Mouse (Mus musculus) limb, embryonic 14.5 days (tissue): ENCODE data around the gene Sost. TPM values are rescaled to one million over a fixed set of nuclear protein-coding genes. Genes with fewer than 3 reads are reported as not detected.

ENCODE experiments used
- ATAC-seq: fragments of 200-750 bp; cut with Nextera tagmentation; 2 replicates; pipeline ENCODE4 v1.8.0; 2017; ENCODE audit warnings: low read depth, moderate number of reproducible peaks, moderate TSS enrichment; ENCODE audit not compliant: low FRiP score
- DNase-seq: peaks from one replicate; pipeline ENCODE4 v3.0.0-alpha.2; 2015; ENCODE audit warnings: low spot score
- H3K27ac ChIP-seq: fragments of 300-500 bp; sonication (generic); replicated peaks from 2 replicates; pipeline ENCODE4 v1.5.1; 2014; ENCODE audit warnings: low read depth, mild to moderate bottlenecking, low read length, moderate library complexity, mixed read lengths
- H3K27me3 ChIP-seq: fragments of 300-500 bp; sonication (generic); 2 replicates; pipeline ENCODE4 v1.6.1; 2014; ENCODE audit warnings: low read length, mixed read lengths; ENCODE audit not compliant: control insufficient read depth, insufficient read depth
- H3K36me3 ChIP-seq: fragments of 300-500 bp; sonication (generic); 2 replicates; pipeline ENCODE4 v1.6.1; 2014; ENCODE audit warnings: mild to moderate bottlenecking, low read length, moderate library complexity, mixed read lengths; ENCODE audit not compliant: control insufficient read depth, insufficient read depth
- H3K4me1 ChIP-seq: fragments of 300-500 bp; sonication (generic); 2 replicates; pipeline ENCODE4 v1.6.1; 2014; ENCODE audit warnings: antibody characterized with exemption, low read length, mixed read lengths; ENCODE audit not compliant: control insufficient read depth, insufficient read depth
- H3K4me2 ChIP-seq: fragments of 300-500 bp; sonication (generic); replicated peaks from 2 replicates; pipeline ENCODE4 v1.6.1; 2014; ENCODE audit warnings: low read depth, mild to moderate bottlenecking, low read length, moderate library complexity; ENCODE audit not compliant: severe bottlenecking
- H3K4me3 ChIP-seq: fragments of 300-500 bp; sonication (generic); replicated peaks from 2 replicates; pipeline ENCODE4 v1.5.1; 2014; ENCODE audit warnings: low read length
- H3K9ac ChIP-seq: fragments of 300-500 bp; sonication (generic); 2 replicates; pipeline ENCODE4 v1.6.1; 2014; ENCODE audit warnings: mild to moderate bottlenecking, low read depth, low read length, moderate library complexity; ENCODE audit not compliant: severe bottlenecking
- H3K9me3 ChIP-seq: fragments of 300-500 bp; sonication (generic); 2 replicates; pipeline ENCODE4 v1.6.1; 2016; ENCODE audit warnings: low read length; ENCODE audit not compliant: control insufficient read depth
- POLR2A ChIP-seq: fragments of 200-500 bp; IDR thresholded peaks from 2 replicates; pipeline ENCODE4 v1.8.0; 2012; ENCODE audit warnings: inconsistent platforms, mild to moderate bottlenecking, moderate library complexity, borderline replicate concordance; ENCODE audit not compliant: insufficient read depth, insufficient read length; ENCODE audit errors: extremely low read depth
- WGBS: fragments of 180-500 bp; shearing (Covaris S2); extraction: QIAGEN DNeasy Blood & Tissue Kit; methylation state at CpG from one replicate; pipeline ENCODE4 v1.1.7; 2014; 5-methylcytosine and 5-hydroxymethylcytosine counted together
- polyA plus RNA-seq, 2 experiments: library from polyadenylated mRNA; depleted of rRNA in 1 of 2; stranded (reverse) in 1 of 2; unstranded in 1 of 2; fragments of >200 nt; fragmentation: Nextera tagmentation in 1 of 2; extraction: Ambion mirVana in 1 of 2; gene quantifications; 2 replicates each; pipeline versions ENCODE4 v1.2.1 to v1.2.3; 2012 to 2014

Sost gene
- polyA plus RNA-seq, 2 experiments = 0.88 TPM; not detected in 1

DNA sequence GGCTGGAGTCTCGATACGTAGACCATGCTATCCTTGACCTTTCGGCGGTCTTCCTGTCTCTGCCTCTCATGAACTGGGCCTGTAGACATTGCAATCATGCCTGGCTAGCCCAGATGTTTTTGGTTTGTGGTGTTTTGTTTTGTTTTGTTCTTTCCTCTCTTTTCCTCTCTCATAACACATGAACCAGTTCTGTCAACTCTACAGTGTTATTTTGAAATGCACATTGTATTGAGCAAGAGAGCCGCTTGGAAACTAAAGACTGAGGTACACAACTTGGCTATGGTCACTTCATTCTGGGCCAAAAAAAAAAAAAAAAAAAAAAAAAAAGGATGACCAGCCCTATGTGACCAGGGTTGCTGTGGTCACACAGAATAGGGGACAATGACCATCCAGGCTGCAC lies 5.8 kb upstream of the Sost start:
- Histone ChIP-seq H3K27ac (no peak overlapping the region), H3K9me3 (no peaks in the 10 kb centered on the region), H3K27me3 (0 out of 2 replicates have a peak, but pooled peaks cover 2% of the 10 kb centered on the region), H3K4me2 (no peak overlapping the region), H3K4me1 (peaks cover 9% of the 10 kb centered on the region; the same call in 1 of the 2 replicates), H3K9ac (no peak overlapping the region), H3K36me3 (no peaks in the 10 kb centered on the region), H3K4me3 (no peak overlapping the region)
- 83% methylated on average over 5 of the region's 5 CpGs for WGBS
- ATAC-seq (no peak), DNase-seq (no peak)
- no peak for TF ChIP-seq POLR2A

DNA sequence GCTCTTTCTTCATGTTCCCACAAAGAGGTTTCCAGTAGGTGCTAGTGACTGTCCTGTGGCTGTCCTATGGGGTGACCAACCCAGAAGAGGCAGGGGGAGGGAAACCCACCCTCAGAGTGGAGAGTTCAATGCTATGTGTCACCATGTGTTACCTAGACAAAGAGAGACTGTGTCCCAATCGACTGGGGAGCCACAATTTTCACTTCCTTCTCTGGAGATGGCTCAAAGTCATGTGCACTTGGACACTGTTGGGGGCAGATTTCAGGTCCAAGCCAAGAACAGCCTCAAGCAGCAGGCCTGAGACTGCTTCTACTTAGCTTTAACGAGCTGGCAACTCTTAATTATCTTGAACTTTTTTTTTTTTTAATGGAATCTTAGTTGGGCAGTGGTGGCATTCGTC lies 5.3 kb upstream of the Sost start:
- Histone ChIP-seq H3K27ac (no peak overlapping the region), H3K4me2 (no peak overlapping the region), H3K27me3 (0 out of 2 replicates have a peak, but pooled peaks cover 5% of the 10 kb centered on the region), H3K4me3 (no peak overlapping the region), H3K9me3 (no peaks in the 10 kb centered on the region), H3K9ac (no peak overlapping the region), H3K36me3 (no peaks in the 10 kb centered on the region), H3K4me1 (peaks cover 9% of the 10 kb centered on the region; the same call in 1 of the 2 replicates)
- ATAC-seq (no peak), DNase-seq (no peak)
- 69% methylated on average over 3 of the region's 3 CpGs for WGBS
- no peak for TF ChIP-seq POLR2A

DNA sequence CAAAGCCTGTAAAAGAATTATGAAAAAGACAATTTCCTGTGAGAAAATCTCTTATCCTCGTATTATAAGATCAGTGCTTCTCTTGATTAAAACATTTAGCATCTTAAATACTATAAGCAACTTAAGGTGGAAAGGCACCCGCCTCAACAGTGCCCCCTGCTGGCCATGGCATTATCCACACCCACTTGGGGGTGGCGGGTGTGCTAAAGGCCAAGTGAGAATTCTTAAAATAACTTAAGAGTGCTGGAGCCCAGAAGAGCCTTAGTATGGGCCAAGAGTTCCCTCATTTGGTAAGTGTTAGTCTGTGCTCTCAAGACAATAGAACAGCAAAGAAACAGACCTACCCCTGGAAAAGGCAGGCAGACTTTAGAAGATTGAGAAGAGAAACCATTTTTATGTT lies 4.6 kb upstream of the Sost start:
- ATAC-seq = no peak
- H3K36me3 ChIP-seq = no peaks in the 10 kb centered on the region
- no peak overlapping the region for H3K27ac ChIP-seq
- no peak overlapping the region for H3K4me3 ChIP-seq
- no peak for TF ChIP-seq POLR2A
- no peak overlapping the region for H3K9ac ChIP-seq
- no peak overlapping the region for H3K4me2 ChIP-seq
- peaks cover 6% of the 10 kb centered on the region; the same call in 1 of the 2 replicates for H3K27me3 ChIP-seq
- 50% methylated on average over 3 of the region's 3 CpGs for WGBS
- DNase-seq = no peak
- peaks cover 9% of the 10 kb centered on the region; the same call in 1 of the 2 replicates for H3K4me1 ChIP-seq
- H3K9me3 ChIP-seq = no peaks in the 10 kb centered on the region

DNA sequence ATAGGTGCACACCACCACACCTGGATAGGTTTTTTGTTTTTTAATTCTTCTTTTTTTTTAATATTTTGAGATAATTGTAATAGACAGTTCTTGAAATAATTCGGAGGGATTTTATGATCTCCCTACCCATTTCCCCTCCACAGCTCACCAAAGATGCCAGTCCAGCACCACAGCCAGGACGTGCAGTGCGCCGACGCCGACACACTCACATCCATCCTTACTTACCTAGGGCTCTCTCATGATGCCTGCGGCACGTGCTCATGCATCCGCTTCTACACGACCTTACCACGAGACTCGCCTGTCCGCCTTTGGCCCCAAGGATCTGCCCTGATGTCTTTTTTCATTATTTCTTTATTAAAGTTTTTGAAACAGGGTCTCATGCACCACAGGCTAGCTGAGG lies 3.0 kb upstream of the Sost start:
- no peak overlapping the region for H3K4me3 ChIP-seq
- 85% methylated on average over 13 of the region's 13 CpGs for WGBS
- peaks cover 20% of the 10 kb centered on the region for H3K27me3 ChIP-seq
- H3K4me1 ChIP-seq = peaks cover 9% of the 10 kb centered on the region; the same call in 1 of the 2 replicates
- DNase-seq (no peak), ATAC-seq (no peak)
- H3K9ac ChIP-seq = no peak overlapping the region
- no peak for TF ChIP-seq POLR2A
- H3K36me3 ChIP-seq = no peaks in the 10 kb centered on the region
- H3K9me3 ChIP-seq = no peaks in the 10 kb centered on the region
- no peak overlapping the region for H3K4me2 ChIP-seq
- H3K27ac ChIP-seq = no peak overlapping the region

DNA sequence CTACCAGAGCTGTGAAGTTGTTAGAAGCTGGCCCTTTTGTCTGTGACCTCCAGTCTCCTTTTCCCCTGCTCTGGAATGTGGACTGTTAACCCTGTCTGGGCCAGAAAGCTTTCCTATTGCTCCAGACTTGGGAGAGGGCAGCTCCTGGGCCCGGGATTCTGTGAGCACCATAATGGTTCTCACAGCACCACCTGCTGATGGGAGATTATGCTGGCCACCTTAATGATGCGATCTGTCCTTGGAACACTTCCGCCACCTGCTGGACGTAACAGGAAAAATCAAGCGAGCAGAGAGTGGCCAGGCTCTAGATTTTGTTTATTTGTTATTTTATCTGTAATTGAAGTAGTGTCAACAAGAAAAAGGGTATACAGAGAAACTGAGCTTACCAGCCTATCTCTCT lies 2.0 kb upstream of the Sost start:
- Histone ChIP-seq H3K9ac (no peak overlapping the region), H3K4me3 (no peak overlapping the region), H3K36me3 (no peaks in the 10 kb centered on the region), H3K9me3 (no peaks in the 10 kb centered on the region), H3K27me3 (peaks cover 30% of the 10 kb centered on the region), H3K4me2 (no peak overlapping the region), H3K4me1 (peaks cover 8% of the 10 kb centered on the region), H3K27ac (no peak overlapping the region)
- no peak for TF ChIP-seq POLR2A
- WGBS = under 1% methylated on average over 5 of the region's 5 CpGs
- DNase-seq (peak; percentile 93), ATAC-seq (peak; percentile 60)

DNA sequence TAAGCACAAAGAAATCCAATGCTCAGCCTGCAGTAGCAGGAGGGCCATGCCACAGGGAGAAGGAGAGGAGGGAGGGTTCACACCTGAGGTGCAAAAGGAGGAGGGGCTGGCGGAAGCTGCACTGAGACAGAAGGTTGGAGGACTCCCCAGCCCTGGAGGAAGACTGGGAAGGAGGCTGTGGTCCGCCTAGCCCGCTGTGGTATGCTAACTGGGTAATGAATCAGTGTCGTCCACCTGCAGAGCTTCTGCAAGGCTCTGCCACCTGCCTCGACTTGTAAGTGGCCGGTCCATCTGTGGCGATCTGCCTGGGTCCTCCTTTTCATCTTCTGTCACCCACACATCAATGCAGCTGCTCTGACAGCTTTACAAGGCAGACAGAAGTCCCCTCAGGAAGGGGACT lies 1.5 kb upstream of the Sost start:
- DNase-seq = no peak
- no peak for TF ChIP-seq POLR2A
- Histone ChIP-seq H3K4me2 (no peak overlapping the region), H3K4me1 (peaks cover 7% of the 10 kb centered on the region), H3K27me3 (peaks cover 35% of the 10 kb centered on the region), H3K4me3 (no peak overlapping the region), H3K36me3 (no peaks in the 10 kb centered on the region), H3K9ac (no peak overlapping the region), H3K9me3 (no peaks in the 10 kb centered on the region), H3K27ac (no peak overlapping the region)
- WGBS = 11% methylated on average over 7 of the region's 7 CpGs
- no peak for ATAC-seq
